Mouse (Mus musculus) bone marrow, adult 2 months (tissue): Measurements from ENCODE around the gene Vars.

ENCODE experiments used
- CTCF ChIP-seq: fragments of 200-500 bp; IDR thresholded peaks from 2 replicates; pipeline ENCODE4 v1.5.1; 2011; ENCODE audit warnings: low read length, control low read depth; ENCODE audit not compliant: control insufficient read depth, insufficient read depth
- POLR2A ChIP-seq: fragments of 200-500 bp; IDR thresholded peaks from 2 replicates; pipeline ENCODE4 v1.6.1; 2011; ENCODE audit warnings: low read depth, mild to moderate bottlenecking, control low read depth, low read length, borderline replicate concordance; ENCODE audit not compliant: control insufficient read depth

GRCm38 (mm10) chr17:35029691-35030532, 29.1 kb downstream of the Vars start:
- peak; percentile 76 for TF ChIP-seq CTCF
- 0 out of 2 replicates have a peak, but pooled peaks have one; percentile 45 for TF ChIP-seq POLR2A
